Mouse (Mus musculus): ENCODE measurements around the gene H2-DMb2.

- TF ChIP-seq CTCF (IDR thresholded peaks at IDR 0.05; ENCODE audit: control insufficient read depth, insufficient read depth, insufficient replicate concordance, low read depth, low read length) (no peak), POLR2A (IDR thresholded peaks at IDR 0.05; ENCODE audit: control insufficient read depth, low read depth, low read length) (no peak)
Measured at GRCm38 (mm10) chr17:34197904-34198520, 54.9 kb downstream of the H2-DMb2 start.
